Mouse (Mus musculus) ES-CJ7 (cell line): ENCODE data around the gene Fam169b.

ENCODE experiments used
- DNase-seq: peaks from one replicate; pipeline ENCODE4 v3.0.0; 2011; ENCODE audit warnings: low read depth, low spot score

Fam169b gene

GRCm38 (mm10) chr7:68318006-68318788 lies 44.6 kb downstream of the Fam169b start:
- no peak for DNase-seq

GRCm38 (mm10) chr7:68318979-68319378 lies 45.3 kb downstream of the Fam169b start:
- no peak for DNase-seq

- no peak for DNase-seq
These were observed 46.6 kb downstream of the Fam169b start for GRCm38 (mm10) chr7:68320078-68320810.

- no peak for DNase-seq
These were observed 49.4 kb downstream of the Fam169b start for GRCm38 (mm10) chr7:68323051-68323450.

- DNase-seq, result no peak
These were observed 52.6 kb downstream of the Fam169b start for GRCm38 (mm10) chr7:68326190-68326722.

- no peak for DNase-seq
These were observed 55.4 kb downstream of the Fam169b start for GRCm38 (mm10) chr7:68329000-68329399.

- DNase-seq, result no peak
These were observed 59.2 kb downstream of the Fam169b start for GRCm38 (mm10) chr7:68332799-68333198.

GRCm38 (mm10) chr7:68337080-68337781 lies 63.6 kb downstream of the Fam169b start:
- DNase-seq, result no peak

GRCm38 (mm10) chr7:68338680-68339079 lies 65.0 kb downstream of the Fam169b start:
- DNase-seq, result no peak

GRCm38 (mm10) chr7:68344561-68344960 lies 70.9 kb downstream of the Fam169b start:
- DNase-seq, result peak; percentile 44

- no peak for DNase-seq
These were observed 72.3 kb downstream of the Fam169b start for GRCm38 (mm10) chr7:68345963-68346362.

- no peak for DNase-seq
These were observed 81.9 kb downstream of the Fam169b start for GRCm38 (mm10) chr7:68355325-68356076.

GRCm38 (mm10) chr7:68357407-68357806 lies 83.8 kb downstream of the Fam169b start:
- peak; percentile 66 for DNase-seq

- DNase-seq, result no peak
These were observed 89.0 kb downstream of the Fam169b start for GRCm38 (mm10) chr7:68362609-68363008.

- no peak for DNase-seq
These were observed 92.1 kb downstream of the Fam169b start for GRCm38 (mm10) chr7:68365711-68366110.

GRCm38 (mm10) chr7:68368948-68369347 lies 95.3 kb downstream of the Fam169b start:
- no peak for DNase-seq

- DNase-seq, result peak; percentile 83
These were observed 96.1 kb downstream of the Fam169b start for GRCm38 (mm10) chr7:68369694-68370093.

- peak; percentile 78 for DNase-seq
These were observed 100.6 kb downstream of the Fam169b start for GRCm38 (mm10) chr7:68374109-68374857.

GRCm38 (mm10) chr7:68382187-68382586 lies 108.5 kb downstream of the Fam169b start:
- DNase-seq, result no peak

GRCm38 (mm10) chr7:68386767-68387166 lies 113.1 kb downstream of the Fam169b start:
- no peak for DNase-seq
